Mouse (Mus musculus) CD8-positive naive resting alpha-beta T cell, adult 2 months (primary cell): ENCODE data around the gene Gm5134.
A peak's percentile ranks its signal among the peaks of the same experiment; 100 is the strongest.

Experiments used
- DNase-seq, 2 experiments: peaks; one replicate each; pipeline ENCODE4 v3.0.0; 2022; ENCODE audit warnings: low read depth in 2 of 2, low spot score in 2 of 2

The Gm5134 gene

DNA sequence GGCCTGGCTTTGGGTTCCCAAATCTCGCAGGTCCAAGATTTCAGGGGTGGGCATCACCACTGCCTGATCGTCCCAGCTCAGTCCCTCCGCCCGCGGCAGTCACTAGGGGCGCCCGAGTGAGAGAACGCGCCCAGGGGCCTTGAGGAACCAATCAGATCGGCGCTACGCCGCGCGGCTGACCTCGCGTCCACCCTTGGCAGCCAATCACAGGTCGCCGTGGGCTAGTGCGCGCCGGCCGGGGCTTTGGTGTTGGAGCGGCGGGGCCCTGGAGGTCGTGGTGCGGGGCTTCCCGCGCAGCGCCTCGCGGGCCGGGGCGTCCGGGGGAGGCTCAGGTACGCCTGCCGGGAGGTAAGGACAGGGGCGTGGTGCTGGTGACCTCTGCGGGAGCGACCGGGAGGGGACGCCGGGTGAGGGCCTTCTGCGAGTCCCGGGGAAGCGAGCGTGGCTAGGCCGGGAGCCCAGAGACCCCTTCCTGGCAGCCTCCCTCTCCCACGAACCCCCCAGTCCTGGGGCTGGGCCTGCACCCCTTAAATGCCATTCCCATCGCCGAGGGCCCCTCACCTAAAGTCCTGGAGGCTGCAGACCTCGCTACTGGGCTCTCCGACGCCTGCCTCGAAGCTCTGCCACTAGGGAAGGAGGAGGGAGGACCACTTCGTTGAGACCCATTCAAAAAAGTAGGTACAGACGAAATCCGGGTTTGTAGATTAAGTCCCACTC, 78.2 kb downstream of the Gm5134 start, which contains the start of gene Zfp280b:
TSS of gene Zfp280b (plus strand) at position 249 of the 717 bp plus-strand sequence.
- peak; percentile 87 to 92 for DNase-seq

- no peak for DNase-seq
Measured at GRCm38 (mm10) chr10:76033119-76033455, 78.8 kb downstream of the Gm5134 start.

DNA sequence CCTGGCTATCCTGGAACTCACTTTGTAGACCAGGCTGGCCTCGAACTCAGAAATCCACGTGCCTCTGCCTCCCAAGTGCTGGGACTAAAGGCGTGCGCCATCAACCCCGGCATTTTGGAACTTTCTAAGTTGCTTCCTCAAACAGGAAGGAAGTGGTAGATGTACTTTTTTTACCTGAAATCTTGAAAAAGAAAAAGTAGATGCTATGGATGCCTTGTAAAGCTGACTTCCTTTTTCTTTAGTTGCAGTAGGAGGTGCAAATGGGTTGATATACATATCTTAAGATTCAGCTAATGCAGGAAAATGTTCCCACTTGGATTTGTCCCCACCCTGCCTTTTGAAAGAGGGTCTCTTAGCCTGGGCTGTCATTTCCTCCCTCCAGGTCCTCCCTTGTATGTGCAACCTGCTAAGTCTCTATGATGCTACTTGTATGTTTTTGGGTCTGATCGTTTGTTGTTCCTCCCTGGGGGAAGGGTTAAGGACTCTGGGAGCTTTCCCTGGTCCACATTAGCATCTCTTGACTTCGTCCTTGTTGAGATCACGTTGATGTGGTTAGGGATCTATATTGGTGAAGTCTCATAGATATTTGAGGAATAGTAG, 79.8 kb downstream of the Gm5134 start:
- no peak for DNase-seq

DNA sequence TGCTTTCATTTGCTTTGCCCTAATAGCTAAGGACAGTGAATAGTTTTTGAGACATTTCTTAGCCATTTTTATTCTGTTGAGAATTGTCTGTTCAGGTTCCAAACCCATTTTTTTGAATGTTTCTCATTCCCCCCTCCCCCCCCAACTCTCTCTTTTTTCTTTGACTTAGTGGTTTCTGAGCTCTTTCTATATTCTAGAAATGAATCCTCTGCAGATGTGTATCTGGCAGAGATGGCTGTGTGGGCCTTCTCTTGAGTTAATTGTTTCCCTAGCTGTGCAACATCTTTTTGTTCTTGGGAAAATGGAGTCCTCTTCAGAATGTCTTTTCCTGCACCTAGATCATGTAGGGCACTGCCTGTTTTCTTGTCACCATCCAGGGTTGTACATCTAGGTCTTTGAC, 81.0 kb downstream of the Gm5134 start:
- no peak for DNase-seq

GRCm38 (mm10) chr10:76036962-76037361, 82.6 kb downstream of the Gm5134 start:
- no peak for DNase-seq

DNA sequence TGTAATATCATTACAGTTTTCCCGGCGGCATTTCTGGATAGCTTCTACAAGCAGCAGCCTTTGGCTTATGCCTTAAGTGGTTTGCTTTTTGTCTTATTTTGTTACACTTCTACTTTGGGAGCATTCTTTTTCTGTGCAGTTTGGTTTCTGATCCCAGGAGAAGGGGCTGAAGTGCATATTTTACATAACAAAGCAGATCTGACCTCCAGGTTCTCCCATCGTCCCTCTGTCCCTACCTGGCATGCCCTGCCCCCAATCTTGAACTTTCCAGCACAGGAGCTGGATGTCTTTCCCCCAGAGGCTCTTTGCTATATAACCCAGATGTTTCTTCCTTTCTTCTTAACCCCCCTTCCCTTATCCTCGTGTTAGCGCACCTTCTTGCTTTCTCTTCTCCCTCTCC, 91.0 kb downstream of the Gm5134 start:
- no peak for DNase-seq

DNA sequence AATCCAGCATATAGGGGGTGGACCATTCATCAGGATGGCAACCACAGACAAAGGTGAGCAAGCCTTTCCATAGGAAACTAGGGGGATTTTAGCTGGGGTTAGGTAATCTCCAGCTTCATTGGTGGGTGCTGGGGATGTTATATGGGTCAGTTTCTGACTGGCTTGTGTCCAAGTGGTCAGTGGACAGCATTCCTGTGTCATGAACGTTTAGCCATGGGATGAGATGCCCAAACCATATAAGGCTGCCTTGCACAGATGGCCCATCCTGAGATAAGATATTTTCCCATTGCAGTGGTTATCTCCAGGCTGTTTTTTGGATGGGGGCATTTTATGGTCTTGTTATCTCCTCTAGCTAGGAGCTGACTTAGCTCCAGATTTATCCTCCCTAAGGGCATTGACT, 92.4 kb downstream of the Gm5134 start:
- no peak for DNase-seq

GRCm38 (mm10) chr10:76047182-76047869, 93.0 kb downstream of the Gm5134 start:
- no peak for DNase-seq

DNA sequence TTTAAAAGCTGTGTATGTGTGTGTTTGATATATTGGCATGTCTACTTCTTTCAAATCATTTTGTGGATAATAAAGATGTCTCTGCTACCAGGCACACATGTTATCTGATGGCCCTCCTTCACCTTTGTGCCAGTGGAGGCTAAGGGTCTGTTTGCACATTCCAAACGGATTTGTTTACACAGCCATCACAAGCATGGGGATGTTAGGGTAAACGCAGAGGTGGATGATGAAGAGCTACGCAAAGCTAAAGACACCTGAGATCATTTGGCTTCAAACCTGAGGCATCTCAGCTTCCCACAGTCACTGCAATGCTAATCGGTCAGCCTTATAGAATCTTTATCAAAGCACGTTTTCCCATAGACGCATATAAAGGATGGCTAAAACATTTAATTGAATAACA, 94.7 kb downstream of the Gm5134 start:
- no peak for DNase-seq

- DNase-seq, result no peak
Measured at GRCm38 (mm10) chr10:76051860-76052259, 97.5 kb downstream of the Gm5134 start.
